Comparison of ENCODE assay signal across 15 mouse cellular contexts in genomic region chr8:70005178-70005577, GRCm38 (mm10). TPM values are rescaled to one million over a fixed set of nuclear protein-coding genes. Genes with fewer than 3 reads are reported as not detected.
A peak's percentile ranks its signal among the peaks of the same experiment; 100 is the strongest.
DNase-seq lines count a peak whose midpoint lies in the region; ATAC-seq lines count a peak whose summit lies in the region.
"Had no signal": no experiment of that assay in that cellular context is flagged by ENCODE, and none has a peak within 500 bp of the region (broad histone marks: within the 10 kb centered on the region; RNA-seq: fewer than 3 reads in every experiment).

No protein-coding gene starts in this region.

- ATAC-seq in granulocyte monocyte progenitor cell, adult 5-6 weeks (replicated peaks; ENCODE audit: poor library complexity, severe bottlenecking), result no peak
- ATAC-seq: forebrain, embryonic 14.5 days; intestine, embryonic 16.5 days; midbrain, embryonic 13.5 days had no signal

- intact Hi-C loops in heart, postnatal 36 days (cut with DNase I), result no loop called here

- peak; percentile 7 for DNase-seq in adrenal gland, postnatal 14 days
- no peak for DNase-seq in adrenal gland, postnatal 36 days
- peak; percentile 38 to 53 for DNase-seq in kidney, postnatal 36 days
- no peak for DNase-seq in kidney, adult 18-20 months
- peak; percentile 38 to 41 for DNase-seq in heart, postnatal 36 days
- DNase-seq in lung, postnatal 4 days, result peak; percentile 49 to 58
- no peak for DNase-seq in liver
- DNase-seq: adrenal gland, postnatal 25 days; cerebellum, adult 9-11 months; right cerebral cortex, adult 18-20 months; thymus, postnatal 14 days had no signal

RNA-seq across cellular contexts. Expression of gene Gatad2a, which starts 9.0 kb away (rescaled TPM):
- 105 and 111 TPM in 2 replicates for total RNA-seq in adrenal gland, postnatal 14 days (2021)
- total RNA-seq in adrenal gland, postnatal 36 days (2021), result 10 to 100 TPM; 93.2 to 94.3 TPM
- 10 to 100 TPM; 31.6 to 36.5 TPM for total RNA-seq in heart, postnatal 36 days (2021)
- 51.7 and 69.2 TPM in 2 replicates for total RNA-seq in granulocyte monocyte progenitor cell, adult 5-6 weeks (2014; fragmentation: Nextera tagmentation)
- 47.5 and 58.2 TPM in 2 replicates for total RNA-seq in granulocyte monocyte progenitor cell, adult 5-6 weeks (2017)

RNA-seq across cellular contexts. Expression of gene Mau2, which starts 37.4 kb away (rescaled TPM):
- total RNA-seq in adrenal gland, postnatal 14 days (2021), result 54.0 and 60.3 TPM in 2 replicates
- total RNA-seq in adrenal gland, postnatal 36 days (2021), result 10 to 100 TPM; 56.7 to 63.4 TPM
- 10 to 100 TPM; 35.3 to 38.6 TPM for total RNA-seq in heart, postnatal 36 days (2021)
- 29.9 and 34.9 TPM in 2 replicates for total RNA-seq in granulocyte monocyte progenitor cell, adult 5-6 weeks (2014; fragmentation: Nextera tagmentation)
- 27.3 and 29.0 TPM in 2 replicates for total RNA-seq in granulocyte monocyte progenitor cell, adult 5-6 weeks (2017)

RNA-seq across cellular contexts. Expression of gene Sugp1, which starts 37.4 kb away (rescaled TPM):
- total RNA-seq in adrenal gland, postnatal 14 days (2021), result 26.2 and 31.8 TPM in 2 replicates
- 10 to 100 TPM; 30.9 to 31.5 TPM for total RNA-seq in adrenal gland, postnatal 36 days (2021)
- total RNA-seq in heart, postnatal 36 days (2021), result 10 to 100 TPM; 18.7 to 22.0 TPM
- total RNA-seq in granulocyte monocyte progenitor cell, adult 5-6 weeks (2014; fragmentation: Nextera tagmentation), result 18.4 and 22.6 TPM in 2 replicates
- total RNA-seq in granulocyte monocyte progenitor cell, adult 5-6 weeks (2017), result 24.3 and 26.0 TPM in 2 replicates

Comparison
In these comparisons a context has a peak if more than half of its experiments do, and no peak if none do; other contexts are left out.
1. DNase-seq: peak in adrenal gland, postnatal 14 days (single experiment), kidney, postnatal 36 days (2 of 2), heart, postnatal 36 days (2 of 2) and lung, postnatal 4 days (2 of 2); none in adrenal gland, postnatal 36 days (0 of 2), kidney, adult 18-20 months (single experiment) and liver (single experiment).